Mouse (Mus musculus): Measurements from ENCODE around the gene Celf6. TPM values are rescaled to one million over a fixed set of nuclear protein-coding genes. Genes with fewer than 3 reads are reported as not detected.

The Celf6 gene
- total and polyA plus RNA-seq, 2 experiments from 2014 or later = 59.6 to 81.1 TPM

- peak within 1 kb of the TSS; percentile 68 for H3K27ac ChIP-seq (ENCODE audit: low read depth, low read length)
- no peaks in the 10 kb centered on the region for H3K27me3 ChIP-seq (ENCODE audit: insufficient read depth, low read length)
- H3K9ac ChIP-seq (replicated peaks; ENCODE audit: low read length, poor library complexity, severe bottlenecking) = peak within 1 kb of the TSS; percentile 77
- H3K4me3 ChIP-seq (ENCODE audit: low read depth, low read length) = peak within 1 kb of the TSS; percentile 67
- H3K4me1 ChIP-seq (ENCODE audit: insufficient read depth, low read length) = peaks cover 11% of the 10 kb centered on the region; the same call in 1 of the 2 replicates
- 2% methylated on average over 53 of the region's 55 CpGs for WGBS
- ATAC-seq (ENCODE audit: low FRiP score) (peak; percentile 93), DNase-seq (ENCODE audit: low spot score) (peak; percentile 90)
- no peak for TF ChIP-seq CTCF (IDR thresholded peaks at IDR 0.05)
- no peaks in the 10 kb centered on the region for H3K9me3 ChIP-seq (ENCODE audit: low read length)
- H3K36me3 ChIP-seq (ENCODE audit: insufficient read depth, low read length) = no peaks in the 10 kb centered on the region
- H3K4me2 ChIP-seq (ENCODE audit: low read depth, low read length, poor library complexity, severe bottlenecking) = peak within 1 kb of the TSS; percentile 93
These were observed 38.1 kb upstream of the Celf6 start, which contains the start of the genes Hexa and Tmem202 for GRCm38 (mm10) chr9:59539441-59540137. TSS of gene Hexa (plus strand) at chr9:59539540. TSS of gene Tmem202 (minus strand) at chr9:59539847.

- Histone ChIP-seq H3K9me3 (ENCODE audit: low read length) (no peaks in the 10 kb centered on the region), H3K4me1 (ENCODE audit: insufficient read depth, low read length) (peaks cover 11% of the 10 kb centered on the region; the same call in 1 of the 2 replicates), H3K4me2 (ENCODE audit: low read depth, low read length, poor library complexity, severe bottlenecking) (no peak overlapping the region), H3K27me3 (ENCODE audit: insufficient read depth, low read length) (no peaks in the 10 kb centered on the region), H3K4me3 (ENCODE audit: low read depth, low read length) (no peak overlapping the region), H3K9ac (replicated peaks; ENCODE audit: low read length, poor library complexity, severe bottlenecking) (no peak overlapping the region), H3K36me3 (ENCODE audit: insufficient read depth, low read length) (no peaks in the 10 kb centered on the region), H3K27ac (ENCODE audit: low read depth, low read length) (no peak overlapping the region)
- no peak for DNase-seq (ENCODE audit: low spot score)
- TF ChIP-seq CTCF (IDR thresholded peaks at IDR 0.05) = no peak
- ATAC-seq (ENCODE audit: low FRiP score) = no peak
- WGBS = 93% methylated on average over 6 of the region's 6 CpGs
These were observed 36.1 kb upstream of the Celf6 start for GRCm38 (mm10) chr9:59541617-59542016.

DNA sequence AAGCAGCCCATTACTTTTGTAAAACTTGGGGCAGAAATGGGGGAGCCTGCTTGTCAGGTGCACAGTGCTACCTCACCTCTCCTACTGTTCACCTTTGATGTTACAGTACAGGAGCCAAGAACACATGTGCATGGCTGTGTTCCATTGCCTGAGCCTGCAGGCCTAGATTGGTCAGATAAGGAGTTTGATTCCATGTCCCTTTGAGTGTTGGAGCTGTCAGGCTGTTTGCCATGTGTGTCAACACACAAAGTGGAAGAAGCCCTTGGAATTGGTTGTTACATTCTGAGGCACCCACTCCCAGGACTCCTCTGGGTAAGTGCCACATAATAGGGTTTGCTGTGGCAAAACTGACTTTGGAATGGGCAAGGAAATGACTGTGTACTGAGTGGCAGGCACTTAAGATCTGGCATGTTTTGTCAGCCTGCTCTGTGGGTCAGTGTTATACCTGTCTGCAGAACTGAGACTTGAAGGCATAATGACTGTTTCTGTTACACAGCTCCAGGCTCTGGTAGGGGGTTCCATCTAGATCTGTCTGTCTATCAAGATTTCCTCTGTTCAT, 34.9 kb upstream of the Celf6 start:
- DNase-seq (ENCODE audit: low spot score) (no peak), ATAC-seq (ENCODE audit: low FRiP score) (no peak)
- H3K36me3 ChIP-seq (ENCODE audit: insufficient read depth, low read length) = no peaks in the 10 kb centered on the region
- peaks cover 11% of the 10 kb centered on the region; the same call in 1 of the 2 replicates for H3K4me1 ChIP-seq (ENCODE audit: insufficient read depth, low read length)
- no peaks in the 10 kb centered on the region for H3K9me3 ChIP-seq (ENCODE audit: low read length)
- H3K9ac ChIP-seq (replicated peaks; ENCODE audit: low read length, poor library complexity, severe bottlenecking) = no peak overlapping the region
- no peak overlapping the region for H3K27ac ChIP-seq (ENCODE audit: low read depth, low read length)
- no peak overlapping the region for H3K4me2 ChIP-seq (ENCODE audit: low read depth, low read length, poor library complexity, severe bottlenecking)
- TF ChIP-seq CTCF (IDR thresholded peaks at IDR 0.05) = no peak
- no peaks in the 10 kb centered on the region for H3K27me3 ChIP-seq (ENCODE audit: insufficient read depth, low read length)
- H3K4me3 ChIP-seq (ENCODE audit: low read depth, low read length) = no peak overlapping the region

GRCm38 (mm10) chr9:59544739-59545138, 33.0 kb upstream of the Celf6 start:
- H3K4me3 ChIP-seq (ENCODE audit: low read depth, low read length) = no peak overlapping the region
- no peak overlapping the region for H3K9ac ChIP-seq (replicated peaks; ENCODE audit: low read length, poor library complexity, severe bottlenecking)
- no peaks in the 10 kb centered on the region for H3K9me3 ChIP-seq (ENCODE audit: low read length)
- TF ChIP-seq CTCF (IDR thresholded peaks at IDR 0.05) = no peak
- H3K4me1 ChIP-seq (ENCODE audit: insufficient read depth, low read length) = peaks cover 11% of the 10 kb centered on the region; the same call in 1 of the 2 replicates
- no peak overlapping the region for H3K27ac ChIP-seq (ENCODE audit: low read depth, low read length)
- no peaks in the 10 kb centered on the region for H3K36me3 ChIP-seq (ENCODE audit: insufficient read depth, low read length)
- no peak for ATAC-seq (ENCODE audit: low FRiP score)
- no peak overlapping the region for H3K4me2 ChIP-seq (ENCODE audit: low read depth, low read length, poor library complexity, severe bottlenecking)
- no peak for DNase-seq (ENCODE audit: low spot score)
- H3K27me3 ChIP-seq (ENCODE audit: insufficient read depth, low read length) = no peaks in the 10 kb centered on the region
- 93% methylated on average over 5 of the region's 5 CpGs for WGBS

GRCm38 (mm10) chr9:59547869-59548268, 29.8 kb upstream of the Celf6 start:
- no peak for TF ChIP-seq CTCF (IDR thresholded peaks at IDR 0.05)
- Histone ChIP-seq H3K27ac (ENCODE audit: low read depth, low read length) (no peak overlapping the region), H3K4me2 (ENCODE audit: low read depth, low read length, poor library complexity, severe bottlenecking) (no peak overlapping the region), H3K4me1 (ENCODE audit: insufficient read depth, low read length) (no peaks in the 10 kb centered on the region), H3K9ac (replicated peaks; ENCODE audit: low read length, poor library complexity, severe bottlenecking) (no peak overlapping the region), H3K9me3 (ENCODE audit: low read length) (no peaks in the 10 kb centered on the region), H3K4me3 (ENCODE audit: low read depth, low read length) (no peak overlapping the region), H3K27me3 (ENCODE audit: insufficient read depth, low read length) (no peaks in the 10 kb centered on the region), H3K36me3 (ENCODE audit: insufficient read depth, low read length) (peaks cover 3% of the 10 kb centered on the region; the same call in 1 of the 2 replicates)
- no peak for ATAC-seq (ENCODE audit: low FRiP score)
- WGBS = 93% methylated on average over 1 of the region's 1 CpGs
- no peak for DNase-seq (ENCODE audit: low spot score)

- WGBS = 52% methylated on average over 2 of the region's 2 CpGs
- TF ChIP-seq CTCF (IDR thresholded peaks at IDR 0.05) = no peak
- ATAC-seq (ENCODE audit: low FRiP score) (no peak), DNase-seq (ENCODE audit: low spot score) (no peak)
- H3K9ac ChIP-seq (replicated peaks; ENCODE audit: low read length, poor library complexity, severe bottlenecking) = no peak overlapping the region
- H3K36me3 ChIP-seq (ENCODE audit: insufficient read depth, low read length) = peaks cover 3% of the 10 kb centered on the region; the same call in 1 of the 2 replicates
- H3K27me3 ChIP-seq (ENCODE audit: insufficient read depth, low read length) = no peaks in the 10 kb centered on the region
- no peak overlapping the region for H3K4me2 ChIP-seq (ENCODE audit: low read depth, low read length, poor library complexity, severe bottlenecking)
- H3K4me1 ChIP-seq (ENCODE audit: insufficient read depth, low read length) = no peaks in the 10 kb centered on the region
- H3K4me3 ChIP-seq (ENCODE audit: low read depth, low read length) = no peak overlapping the region
- no peak overlapping the region for H3K27ac ChIP-seq (ENCODE audit: low read depth, low read length)
- no peaks in the 10 kb centered on the region for H3K9me3 ChIP-seq (ENCODE audit: low read length)
These were observed 28.7 kb upstream of the Celf6 start for GRCm38 (mm10) chr9:59548961-59549487.
